Mouse (Mus musculus): ENCODE measurements around the gene Tmem87a. TPM values are rescaled to one million over a fixed set of nuclear protein-coding genes. Genes with fewer than 3 reads are reported as not detected.

Tmem87a gene
- polyA plus RNA-seq, 2 experiments: 5.4 to 5.7 TPM

GRCm38 (mm10) chr2:120404823-120405765, 1.2 kb upstream of the Tmem87a start:
- Histone ChIP-seq H3K36me3 (replicated peaks; ENCODE audit: control insufficient read depth, insufficient read depth, low read depth) (no peaks in the 10 kb centered on the region; the same call in 1 of the 2 replicates), H3K27ac (peak overlapping the region; percentile 89), H3K9me3 (ENCODE audit: control insufficient read depth, low read length) (no peaks in the 10 kb centered on the region), H3K9ac (replicated peaks) (peak overlapping the region; percentile 79), H3K4me2 (ENCODE audit: low read depth) (peak overlapping the region; percentile 99), H3K4me3 (ENCODE audit: insufficient read depth in 1 of 2, low read depth in 2 of 2, low read length in 2 of 2) (peak overlapping the region; percentile 98), H3K27me3 (ENCODE audit: control insufficient read depth, insufficient read depth, low read length) (no peaks in the 10 kb centered on the region), H3K4me1 (replicated peaks; ENCODE audit: control insufficient read depth in 2 of 2, insufficient read depth in 2 of 2, low read length in 1 of 2) (peaks cover 13 to 18% of the 10 kb centered on the region in 2 experiments)
- 7% methylated on average over 14 of the region's 14 CpGs for WGBS (ENCODE audit: insufficient replicate concordance)
- no peak for ATAC-seq (ENCODE audit: insufficient read depth)
- TF ChIP-seq CTCF (IDR thresholded peaks at IDR 0.05; ENCODE audit: low read depth): no peak
- TF ChIP-seq EP300 (IDR thresholded peaks at IDR 0.05; ENCODE audit: low read depth): no peak
- no peak for DNase-seq (ENCODE audit: low read depth in 3 of 3, low spot score in 3 of 3)

GRCm38 (mm10) chr2:120403653-120403985, 294 bp downstream of the Tmem87a start, which contains the start of gene Ganc:
Gene Ganc (plus strand): TSS chr2:120403896.
- Histone ChIP-seq H3K4me3 (ENCODE audit: insufficient read depth in 1 of 2, low read depth in 2 of 2, low read length in 2 of 2) (peak within 1 kb of the TSS; percentile 98), H3K9me3 (ENCODE audit: control insufficient read depth, low read length) (no peaks in the 10 kb centered on the region), H3K9ac (replicated peaks) (peak within 1 kb of the TSS; percentile 79), H3K27ac (peak within 1 kb of the TSS; percentile 89), H3K36me3 (replicated peaks; ENCODE audit: control insufficient read depth, insufficient read depth, low read depth) (no peaks in the 10 kb centered on the region; the same call in 1 of the 2 replicates), H3K4me2 (ENCODE audit: low read depth) (peak within 1 kb of the TSS; percentile 99), H3K27me3 (ENCODE audit: control insufficient read depth, insufficient read depth, low read length) (no peaks in the 10 kb centered on the region), H3K4me1 (replicated peaks; ENCODE audit: control insufficient read depth in 2 of 2, insufficient read depth in 2 of 2, low read length in 1 of 2) (peaks cover 13 to 18% of the 10 kb centered on the region in 2 experiments)
- TF ChIP-seq CTCF (IDR thresholded peaks at IDR 0.05; ENCODE audit: low read depth): no peak
- no peak for TF ChIP-seq EP300 (IDR thresholded peaks at IDR 0.05; ENCODE audit: low read depth)
- DNase-seq (ENCODE audit: low read depth in 3 of 3, low spot score in 3 of 3) (peak in 1 of 3 experiments; percentile 26), ATAC-seq (ENCODE audit: insufficient read depth) (peak; percentile 50)
- WGBS (ENCODE audit: insufficient replicate concordance): 1% methylated on average over 17 of the region's 17 CpGs

- Histone ChIP-seq H3K27me3 (ENCODE audit: control insufficient read depth, insufficient read depth, low read length) (no peaks in the 10 kb centered on the region), H3K4me2 (ENCODE audit: low read depth) (peak overlapping the region; percentile 99), H3K4me3 (ENCODE audit: insufficient read depth in 1 of 2, low read depth in 2 of 2, low read length in 2 of 2) (peak overlapping the region; percentile 98; a peak in 3 of 4 replicates), H3K9me3 (ENCODE audit: control insufficient read depth, low read length) (no peaks in the 10 kb centered on the region), H3K36me3 (replicated peaks; ENCODE audit: control insufficient read depth, insufficient read depth, low read depth) (peaks cover 6% of the 10 kb centered on the region), H3K27ac (no peak overlapping the region), H3K9ac (replicated peaks) (peak overlapping the region; percentile 79), H3K4me1 (replicated peaks; ENCODE audit: control insufficient read depth in 2 of 2, insufficient read depth in 2 of 2, low read length in 1 of 2) (peaks cover 13 to 18% of the 10 kb centered on the region in 2 experiments)
- no peak for ATAC-seq (ENCODE audit: insufficient read depth)
- no peak for DNase-seq (ENCODE audit: low read depth in 3 of 3, low spot score in 3 of 3)
- WGBS (ENCODE audit: insufficient replicate concordance): 21% methylated on average over 3 of the region's 3 CpGs
- no peak for TF ChIP-seq CTCF (IDR thresholded peaks at IDR 0.05; ENCODE audit: low read depth)
- TF ChIP-seq EP300 (IDR thresholded peaks at IDR 0.05; ENCODE audit: low read depth): no peak
Measured at GRCm38 (mm10) chr2:120402813-120403212, 1.1 kb downstream of the Tmem87a start.

- Histone ChIP-seq H3K36me3 (replicated peaks; ENCODE audit: control insufficient read depth, insufficient read depth, low read depth) (peaks cover 24% of the 10 kb centered on the region), H3K27ac (no peak overlapping the region), H3K4me2 (ENCODE audit: low read depth) (no peak overlapping the region), H3K9me3 (ENCODE audit: control insufficient read depth, low read length) (no peaks in the 10 kb centered on the region), H3K4me3 (ENCODE audit: insufficient read depth in 1 of 2, low read depth in 2 of 2, low read length in 2 of 2) (no peak overlapping the region), H3K27me3 (ENCODE audit: control insufficient read depth, insufficient read depth, low read length) (no peaks in the 10 kb centered on the region), H3K4me1 (replicated peaks; ENCODE audit: control insufficient read depth in 2 of 2, insufficient read depth in 2 of 2, low read length in 1 of 2) (peaks cover 3 to 5% of the 10 kb centered on the region in 2 experiments), H3K9ac (replicated peaks) (no peak overlapping the region)
- TF ChIP-seq EP300 (IDR thresholded peaks at IDR 0.05; ENCODE audit: low read depth): no peak
- no peak for TF ChIP-seq CTCF (IDR thresholded peaks at IDR 0.05; ENCODE audit: low read depth)
- DNase-seq (ENCODE audit: low read depth in 3 of 3, low spot score in 3 of 3): no peak
- 73% methylated on average over 1 of the region's 1 CpGs for WGBS (ENCODE audit: insufficient replicate concordance)
- no peak for ATAC-seq (ENCODE audit: insufficient read depth)
Measured at GRCm38 (mm10) chr2:120397951-120398350, 6.0 kb downstream of the Tmem87a start.

GRCm38 (mm10) chr2:120392406-120392805, 11.5 kb downstream of the Tmem87a start:
- TF ChIP-seq EP300 (IDR thresholded peaks at IDR 0.05; ENCODE audit: low read depth) (no peak), CTCF (IDR thresholded peaks at IDR 0.05; ENCODE audit: low read depth) (peak; percentile 11; the same call in 1 of the 2 replicates)
- Histone ChIP-seq H3K4me2 (ENCODE audit: low read depth) (no peak overlapping the region), H3K9ac (replicated peaks) (no peak overlapping the region), H3K4me3 (ENCODE audit: insufficient read depth in 1 of 2, low read depth in 2 of 2, low read length in 2 of 2) (no peak overlapping the region), H3K4me1 (replicated peaks; ENCODE audit: control insufficient read depth in 2 of 2, insufficient read depth in 2 of 2, low read length in 1 of 2) (no peaks in the 10 kb centered on the region), H3K9me3 (ENCODE audit: control insufficient read depth, low read length) (no peaks in the 10 kb centered on the region), H3K27me3 (ENCODE audit: control insufficient read depth, insufficient read depth, low read length) (no peaks in the 10 kb centered on the region), H3K27ac (no peak overlapping the region), H3K36me3 (replicated peaks; ENCODE audit: control insufficient read depth, insufficient read depth, low read depth) (peaks cover 47% of the 10 kb centered on the region)
- ATAC-seq (ENCODE audit: insufficient read depth) (no peak), DNase-seq (ENCODE audit: low read depth in 3 of 3, low spot score in 3 of 3) (no peak)

All from liver, embryonic 14.5 days (tissue).